Mouse (Mus musculus): Measurements from ENCODE around the gene Pop4. TPM values are rescaled to one million over a fixed set of nuclear protein-coding genes. Genes with fewer than 3 reads are reported as not detected.

Gene Pop4
- polyA plus RNA-seq, 1 experiment from 2014 or later = 96.3 TPM

DNA sequence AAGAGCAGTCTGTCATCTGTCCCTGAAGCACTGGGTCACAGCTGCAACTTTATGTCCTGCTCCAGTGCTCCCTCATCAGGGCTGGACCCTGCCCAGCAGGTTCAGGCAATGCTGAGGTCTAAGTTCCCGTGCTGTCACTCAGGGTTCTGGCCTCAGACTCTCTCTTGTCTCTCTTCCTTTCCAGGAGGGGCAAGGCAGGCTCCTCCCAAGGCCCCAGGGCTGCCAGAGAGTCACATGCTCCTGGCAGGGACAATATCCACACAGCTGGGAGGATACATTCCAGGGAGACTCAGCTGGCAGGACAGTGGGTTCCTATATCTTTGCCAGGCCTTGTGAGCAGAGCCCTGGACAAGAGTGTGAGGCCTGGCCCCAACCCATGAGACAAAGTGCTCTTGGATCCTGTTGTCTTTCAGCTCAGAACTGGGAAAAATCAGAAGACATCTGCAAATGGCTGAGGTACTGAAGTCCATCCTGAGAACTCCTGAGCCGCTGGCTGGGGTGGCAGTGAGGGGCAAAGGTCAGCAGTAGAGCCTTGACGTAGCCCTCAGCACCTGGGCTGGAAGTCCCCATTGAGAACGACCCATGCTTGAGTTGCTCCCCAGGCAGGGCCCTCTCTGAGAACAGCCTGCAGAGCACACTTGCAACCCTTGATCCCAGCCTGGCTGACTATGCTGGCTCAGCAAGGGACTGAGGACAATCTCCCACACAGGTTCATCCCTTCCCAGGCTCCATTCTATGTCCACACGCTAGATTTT, 53.6 kb downstream of the Pop4 start:
- no peak overlapping the region for H3K27ac ChIP-seq (replicated peaks; ENCODE audit: low read depth, low read length)
- no peak overlapping the region for H3K9ac ChIP-seq (ENCODE audit: low read length)
- ATAC-seq (ENCODE audit: insufficient number of reproducible peaks, low FRiP score, low TSS enrichment, low read depth) = no peak
- no peaks in the 10 kb centered on the region for H3K9me3 ChIP-seq (ENCODE audit: control insufficient read depth, low read length)
- 58% methylated on average over 5 of the region's 5 CpGs for WGBS
- H3K4me2 ChIP-seq (ENCODE audit: low read depth, severe bottlenecking) = no peak overlapping the region
- no peak for DNase-seq (ENCODE audit: low spot score)
- H3K4me3 ChIP-seq (ENCODE audit: low read depth, low read length) = no peak overlapping the region
- no peaks in the 10 kb centered on the region for H3K4me1 ChIP-seq (ENCODE audit: control insufficient read depth, insufficient read depth, low read length)
- peaks cover 5% of the 10 kb centered on the region; the same call in 1 of the 2 replicates for H3K36me3 ChIP-seq (ENCODE audit: control insufficient read depth, insufficient read depth, low read length)
- H3K27me3 ChIP-seq (ENCODE audit: control insufficient read depth, insufficient read depth, low read length) = no peaks in the 10 kb centered on the region

DNA sequence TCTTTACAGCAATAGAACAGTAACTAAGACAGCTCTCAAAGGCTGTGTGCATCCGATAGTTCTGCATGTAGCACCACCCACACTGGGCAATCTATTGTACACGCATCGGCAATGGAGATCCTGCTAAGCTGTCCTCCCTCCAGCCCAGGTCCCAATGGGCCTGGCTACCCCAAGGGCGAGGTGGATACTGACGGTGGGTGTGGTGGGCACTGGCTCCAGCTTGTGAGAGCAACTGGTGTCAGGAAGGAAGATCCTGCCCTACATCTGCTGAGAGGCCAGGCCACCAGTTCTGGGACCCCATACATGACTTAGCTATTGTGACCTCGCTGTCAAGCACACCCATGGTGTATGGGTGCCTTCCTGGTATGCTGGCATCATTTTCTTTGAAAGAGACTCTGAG, 55.5 kb downstream of the Pop4 start:
- no peak overlapping the region for H3K9ac ChIP-seq (ENCODE audit: low read length)
- 87% methylated on average over 6 of the region's 6 CpGs for WGBS
- no peaks in the 10 kb centered on the region for H3K4me1 ChIP-seq (ENCODE audit: control insufficient read depth, insufficient read depth, low read length)
- H3K27ac ChIP-seq (replicated peaks; ENCODE audit: low read depth, low read length) = no peak overlapping the region
- no peaks in the 10 kb centered on the region for H3K27me3 ChIP-seq (ENCODE audit: control insufficient read depth, insufficient read depth, low read length)
- no peaks in the 10 kb centered on the region for H3K9me3 ChIP-seq (ENCODE audit: control insufficient read depth, low read length)
- ATAC-seq (ENCODE audit: insufficient number of reproducible peaks, low FRiP score, low TSS enrichment, low read depth) = no peak
- H3K4me3 ChIP-seq (ENCODE audit: low read depth, low read length) = no peak overlapping the region
- no peak overlapping the region for H3K4me2 ChIP-seq (ENCODE audit: low read depth, severe bottlenecking)
- no peak for DNase-seq (ENCODE audit: low spot score)
- H3K36me3 ChIP-seq (ENCODE audit: control insufficient read depth, insufficient read depth, low read length) = no peaks in the 10 kb centered on the region

DNA sequence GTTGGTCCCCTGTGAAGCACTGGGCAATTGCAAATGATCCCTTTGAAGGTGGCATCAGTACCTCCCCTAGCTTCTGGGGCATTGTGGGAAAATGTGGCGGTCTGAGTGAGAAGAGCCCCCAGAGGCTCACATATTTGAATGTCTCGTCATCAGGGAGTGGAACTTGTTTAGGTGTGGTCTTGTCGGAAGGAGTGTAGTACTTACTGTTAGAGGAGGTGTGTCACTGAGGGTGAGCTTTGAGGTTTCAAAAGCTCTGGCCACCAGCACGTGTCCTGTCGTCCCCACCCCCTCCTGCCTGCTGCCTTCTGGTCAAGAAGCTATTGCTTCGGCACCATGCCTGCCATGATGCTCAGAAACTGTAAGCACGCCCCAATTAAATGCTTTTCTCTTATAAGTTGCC, 55.9 kb downstream of the Pop4 start:
- Histone ChIP-seq H3K4me2 (ENCODE audit: low read depth, severe bottlenecking) (no peak overlapping the region), H3K4me1 (ENCODE audit: control insufficient read depth, insufficient read depth, low read length) (no peaks in the 10 kb centered on the region)
- WGBS = 59% methylated on average over 7 of the region's 7 CpGs

DNA sequence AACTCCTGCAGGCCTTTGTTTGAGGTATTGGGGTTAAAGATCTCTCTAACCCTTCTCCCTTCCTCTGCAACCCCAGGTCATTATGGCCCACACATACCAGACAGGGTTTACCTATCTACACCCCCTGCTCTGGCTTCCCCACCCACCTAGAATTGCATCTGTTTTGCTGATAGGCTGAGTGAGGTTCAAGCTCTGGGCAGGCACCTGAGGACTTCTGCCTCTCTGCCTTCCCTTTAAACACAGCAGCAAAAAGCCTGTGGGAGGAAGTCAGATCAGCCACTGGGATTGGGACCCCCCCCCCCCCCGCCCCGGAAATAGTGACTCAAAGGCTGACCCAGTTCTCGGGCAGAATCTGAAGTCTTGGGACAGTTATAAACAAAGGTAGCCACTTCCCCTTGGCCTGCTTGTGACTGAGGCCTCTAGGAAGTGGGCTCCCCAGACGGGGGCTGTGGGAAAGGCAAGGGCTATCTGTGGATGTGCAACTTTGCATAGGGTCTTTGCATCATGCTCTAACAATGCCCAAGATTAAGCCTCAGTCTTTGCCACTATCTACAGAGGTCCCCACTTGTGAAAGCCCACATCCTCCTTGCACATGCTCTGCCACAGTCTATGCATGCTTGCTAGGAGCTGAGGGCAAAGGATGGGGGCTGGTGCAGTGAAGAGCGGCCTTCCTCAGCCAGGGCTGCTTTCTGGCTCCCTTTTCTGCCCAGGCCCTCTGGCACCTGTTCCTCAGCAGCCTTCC, 56.6 kb downstream of the Pop4 start:
- DNase-seq (ENCODE audit: low spot score) (no peak), ATAC-seq (ENCODE audit: insufficient number of reproducible peaks, low FRiP score, low TSS enrichment, low read depth) (no peak)
- Histone ChIP-seq H3K9me3 (ENCODE audit: control insufficient read depth, low read length) (no peaks in the 10 kb centered on the region), H3K36me3 (ENCODE audit: control insufficient read depth, insufficient read depth, low read length) (no peaks in the 10 kb centered on the region), H3K4me2 (ENCODE audit: low read depth, severe bottlenecking) (no peak overlapping the region), H3K27me3 (ENCODE audit: control insufficient read depth, insufficient read depth, low read length) (no peaks in the 10 kb centered on the region), H3K9ac (ENCODE audit: low read length) (no peak overlapping the region), H3K4me1 (ENCODE audit: control insufficient read depth, insufficient read depth, low read length) (no peaks in the 10 kb centered on the region), H3K4me3 (ENCODE audit: low read depth, low read length) (no peak overlapping the region), H3K27ac (replicated peaks; ENCODE audit: low read depth, low read length) (no peak overlapping the region)
- 73% methylated on average over 5 of the region's 5 CpGs for WGBS

More for the DNA sequence above, 55.9 kb downstream of the Pop4 start:
- Histone ChIP-seq H3K9ac (ENCODE audit: low read length) (no peak overlapping the region), H3K9me3 (ENCODE audit: control insufficient read depth, low read length) (no peaks in the 10 kb centered on the region), H3K27me3 (ENCODE audit: control insufficient read depth, insufficient read depth, low read length) (no peaks in the 10 kb centered on the region), H3K27ac (replicated peaks; ENCODE audit: low read depth, low read length) (no peak overlapping the region), H3K36me3 (ENCODE audit: control insufficient read depth, insufficient read depth, low read length) (no peaks in the 10 kb centered on the region), H3K4me3 (ENCODE audit: low read depth, low read length) (no peak overlapping the region)
- ATAC-seq (ENCODE audit: insufficient number of reproducible peaks, low FRiP score, low TSS enrichment, low read depth) (no peak), DNase-seq (ENCODE audit: low spot score) (no peak)

DNA sequence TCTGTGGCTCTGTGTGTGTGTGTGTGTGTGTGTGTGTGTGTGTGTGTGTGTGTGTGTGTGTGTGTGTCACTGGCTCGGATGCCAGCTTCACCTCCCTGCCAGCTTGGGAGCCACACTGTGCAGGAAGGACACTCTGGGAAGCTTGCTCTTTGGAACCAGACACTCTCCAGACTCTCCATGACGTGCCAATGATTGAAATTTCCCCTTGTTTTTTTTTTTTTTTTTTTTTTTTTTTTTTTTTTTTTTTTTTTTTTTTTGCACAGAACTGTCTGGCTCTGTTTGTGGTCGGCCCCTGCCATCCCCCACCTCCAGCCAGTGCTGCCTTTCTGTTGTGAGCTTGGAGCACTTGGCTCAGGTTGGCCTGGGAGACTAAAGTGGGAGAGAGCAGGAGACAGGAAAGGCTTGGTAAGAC, 58.6 kb downstream of the Pop4 start:
- Histone ChIP-seq H3K9me3 (ENCODE audit: control insufficient read depth, low read length) (no peaks in the 10 kb centered on the region), H3K4me2 (ENCODE audit: low read depth, severe bottlenecking) (no peak overlapping the region), H3K27ac (replicated peaks; ENCODE audit: low read depth, low read length) (no peak overlapping the region), H3K4me3 (ENCODE audit: low read depth, low read length) (no peak overlapping the region), H3K27me3 (ENCODE audit: control insufficient read depth, insufficient read depth, low read length) (no peaks in the 10 kb centered on the region), H3K9ac (ENCODE audit: low read length) (no peak overlapping the region), H3K36me3 (ENCODE audit: control insufficient read depth, insufficient read depth, low read length) (no peaks in the 10 kb centered on the region), H3K4me1 (ENCODE audit: control insufficient read depth, insufficient read depth, low read length) (no peaks in the 10 kb centered on the region)
- no peak for ATAC-seq (ENCODE audit: insufficient number of reproducible peaks, low FRiP score, low TSS enrichment, low read depth)
- no peak for DNase-seq (ENCODE audit: low spot score)
- 40% methylated on average over 3 of the region's 3 CpGs for WGBS

Other genes starting within 250 kb of the Pop4 start
- gene Uri1, start 247.9 kb downstream of the Pop4 start, polyA plus RNA-seq (2014; fragmentation: Nextera tagmentation; extraction: Ambion mirVana) = 40.9 and 47.0 TPM in 2 replicates
- 121 and 131 TPM in 2 replicates for gene Ccne1, start 163.9 kb downstream of the Pop4 start, polyA plus RNA-seq (2014; fragmentation: Nextera tagmentation; extraction: Ambion mirVana)
- 14.0 and 14.4 TPM in 2 replicates for gene 1600014C10Rik, start 88.2 kb downstream of the Pop4 start, polyA plus RNA-seq (2014; fragmentation: Nextera tagmentation; extraction: Ambion mirVana)
- 4.1 and 4.2 TPM in 2 replicates for gene Plekhf1, start 43.4 kb downstream of the Pop4 start, polyA plus RNA-seq (2014; fragmentation: Nextera tagmentation; extraction: Ambion mirVana)